Mouse (Mus musculus) lung, postnatal 14 days (tissue): ENCODE data around the gene Ctdnep1.
A peak's percentile ranks its signal among the peaks of the same experiment; 100 is the strongest.
"Not testable (repeated sequence)": the region's sequence is repeated elsewhere in the genome, so short reads cannot be mapped to it uniquely, and the experiment has no call there.

Experiments used
- DNase-seq: peaks from one replicate; pipeline ENCODE4 v3.0.0; 2021

Gene Ctdnep1

DNA sequence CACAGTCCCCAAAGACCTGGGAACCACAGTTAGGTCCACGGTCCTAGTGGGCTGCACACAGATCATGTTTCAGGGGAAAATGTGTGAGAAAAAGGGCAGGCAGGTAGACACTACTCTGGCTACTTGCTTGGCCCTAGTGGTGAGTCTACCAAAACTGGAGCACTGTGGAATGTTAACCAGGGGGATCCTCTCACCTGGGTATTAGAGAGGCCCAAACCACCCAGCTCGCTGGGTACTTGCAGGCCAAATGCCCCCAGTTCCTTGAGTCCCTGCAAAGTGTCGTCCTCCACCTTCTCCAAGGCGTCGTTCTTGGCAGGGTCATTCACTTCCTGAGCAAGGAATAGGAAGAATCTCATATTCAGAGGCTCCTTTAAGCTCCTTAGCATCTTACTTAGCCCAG is 33.1 kb downstream of the Ctdnep1 start:
- no peak for DNase-seq

DNA sequence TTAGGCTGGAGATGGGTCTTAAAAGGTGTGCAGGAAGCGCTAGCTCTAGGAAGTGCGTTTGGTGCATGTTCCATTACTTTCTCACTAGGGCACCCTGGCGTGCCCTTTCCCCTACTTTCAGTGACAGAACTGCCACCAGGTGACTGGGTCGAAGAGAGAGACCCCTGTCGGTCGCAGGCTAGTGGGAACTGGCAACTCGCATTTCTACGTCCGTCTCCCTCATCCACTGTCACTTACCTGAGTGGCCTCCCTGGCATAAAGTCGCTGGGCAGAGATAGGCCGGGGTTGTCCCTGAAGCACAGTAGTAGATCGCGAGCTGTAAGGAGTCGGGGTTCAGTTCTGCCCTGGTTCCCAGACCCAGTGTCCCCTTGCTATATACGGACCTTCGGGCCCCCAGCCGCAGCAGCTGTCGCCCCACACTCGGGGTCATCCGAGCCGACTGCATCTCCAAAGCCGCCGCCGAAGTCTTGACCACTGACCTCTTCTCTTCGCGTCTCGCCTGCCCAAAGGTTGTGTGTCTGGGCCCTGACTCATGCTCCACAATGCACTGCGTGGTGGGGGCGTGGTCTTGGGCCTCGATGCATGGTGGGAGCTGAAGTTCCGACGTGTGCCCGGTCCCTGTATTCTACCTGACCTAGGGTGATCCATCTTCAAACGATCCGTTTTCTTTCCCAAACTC is 34.1 kb downstream of the Ctdnep1 start, which contains the start of gene Acadvl:
Gene Acadvl, minus strand, starts transcription at position 532 of the 679 bp plus-strand sequence.
- DNase-seq = peak; percentile 87

DNA sequence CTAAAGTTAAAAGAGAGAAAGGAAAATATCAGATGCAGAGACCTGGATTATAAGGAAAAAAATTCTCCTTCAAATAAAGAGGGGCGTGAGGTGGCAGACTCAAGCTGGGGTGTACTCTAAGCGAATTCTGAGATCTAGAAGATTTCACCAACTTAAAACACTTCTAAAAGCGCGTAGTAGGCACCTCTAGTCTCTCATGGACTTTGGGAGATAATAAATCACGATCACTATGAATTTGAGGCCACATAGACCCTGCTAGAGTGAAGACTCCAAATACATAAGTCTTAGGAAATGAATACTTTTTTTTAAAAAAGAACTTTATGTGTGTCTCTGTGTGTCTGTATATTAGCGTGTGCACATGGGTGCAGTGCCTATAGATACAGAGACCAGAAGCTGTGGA is 34.7 kb downstream of the Ctdnep1 start:
- DNase-seq = no peak

DNA sequence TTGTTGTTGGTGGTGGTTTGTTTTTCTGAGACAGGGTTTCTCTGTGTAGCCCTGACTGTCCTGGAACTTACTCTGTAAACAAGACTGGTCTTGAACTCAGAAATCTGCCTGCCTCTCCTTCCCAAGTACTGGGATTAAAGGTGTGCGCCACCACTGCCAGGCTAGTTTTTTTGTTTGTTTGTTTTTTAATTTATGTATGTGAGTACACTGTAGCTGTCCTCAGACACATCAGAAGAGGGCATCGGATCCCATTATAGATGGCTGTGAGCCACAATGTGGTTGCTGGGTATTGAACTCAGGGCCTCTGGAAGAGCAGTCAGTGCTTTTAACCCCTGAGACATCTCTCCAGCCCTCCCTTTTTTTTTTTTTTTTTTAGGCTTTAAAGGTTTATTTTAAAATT is 35.2 kb downstream of the Ctdnep1 start:
- not testable (repeated sequence) for DNase-seq

DNA sequence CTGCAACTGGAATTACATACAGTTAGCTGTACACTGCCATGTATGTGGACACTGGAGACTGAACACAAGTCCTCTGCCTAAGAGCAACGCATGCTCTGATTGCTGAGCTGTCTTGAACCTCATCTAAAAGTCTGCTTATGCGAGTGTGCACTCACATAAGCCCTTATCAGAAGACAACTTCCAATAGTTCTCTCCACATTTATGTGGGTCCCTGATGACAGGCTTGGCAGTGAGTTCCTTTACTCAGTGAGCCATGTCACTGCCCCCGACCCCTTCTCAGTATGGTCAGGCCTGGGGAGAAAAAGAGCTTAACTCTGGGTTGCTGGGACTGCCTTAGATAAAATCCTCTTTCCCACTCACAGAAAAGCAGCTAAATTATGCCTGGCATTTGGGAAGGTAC is 35.7 kb downstream of the Ctdnep1 start, which contains the start of gene Dlg4:
Gene Dlg4, plus strand, starts transcription at position 274 of the 400 bp plus-strand sequence.
- DNase-seq = no peak

DNA sequence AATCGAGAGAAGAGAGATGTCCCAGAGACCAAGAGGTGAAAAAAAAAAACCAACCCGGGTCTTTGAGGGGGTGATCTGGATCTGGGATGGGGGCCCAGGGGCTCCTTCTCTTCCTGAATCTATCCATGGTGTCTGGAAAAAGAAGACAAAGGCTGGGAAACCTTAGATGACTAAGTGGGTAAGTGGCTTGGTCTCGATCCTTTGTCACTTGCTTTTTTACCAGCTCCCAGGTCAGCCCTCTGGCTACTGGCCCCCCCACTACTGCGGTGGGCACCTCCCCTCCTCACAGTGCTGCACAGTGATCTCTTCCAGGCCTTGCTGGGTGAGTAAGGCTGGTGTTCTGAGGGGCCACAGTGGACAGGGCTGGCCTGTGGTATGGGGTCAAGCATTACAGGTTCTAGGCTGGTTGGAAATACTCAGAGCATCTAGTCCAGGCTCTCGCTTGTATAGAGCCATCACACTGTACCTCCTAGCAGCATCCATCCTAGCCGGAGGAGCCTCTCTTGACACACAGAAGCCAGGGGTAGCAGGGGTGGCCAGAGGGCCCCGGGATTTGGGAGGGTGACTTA is 36.3 kb downstream of the Ctdnep1 start:
- no peak for DNase-seq

DNA sequence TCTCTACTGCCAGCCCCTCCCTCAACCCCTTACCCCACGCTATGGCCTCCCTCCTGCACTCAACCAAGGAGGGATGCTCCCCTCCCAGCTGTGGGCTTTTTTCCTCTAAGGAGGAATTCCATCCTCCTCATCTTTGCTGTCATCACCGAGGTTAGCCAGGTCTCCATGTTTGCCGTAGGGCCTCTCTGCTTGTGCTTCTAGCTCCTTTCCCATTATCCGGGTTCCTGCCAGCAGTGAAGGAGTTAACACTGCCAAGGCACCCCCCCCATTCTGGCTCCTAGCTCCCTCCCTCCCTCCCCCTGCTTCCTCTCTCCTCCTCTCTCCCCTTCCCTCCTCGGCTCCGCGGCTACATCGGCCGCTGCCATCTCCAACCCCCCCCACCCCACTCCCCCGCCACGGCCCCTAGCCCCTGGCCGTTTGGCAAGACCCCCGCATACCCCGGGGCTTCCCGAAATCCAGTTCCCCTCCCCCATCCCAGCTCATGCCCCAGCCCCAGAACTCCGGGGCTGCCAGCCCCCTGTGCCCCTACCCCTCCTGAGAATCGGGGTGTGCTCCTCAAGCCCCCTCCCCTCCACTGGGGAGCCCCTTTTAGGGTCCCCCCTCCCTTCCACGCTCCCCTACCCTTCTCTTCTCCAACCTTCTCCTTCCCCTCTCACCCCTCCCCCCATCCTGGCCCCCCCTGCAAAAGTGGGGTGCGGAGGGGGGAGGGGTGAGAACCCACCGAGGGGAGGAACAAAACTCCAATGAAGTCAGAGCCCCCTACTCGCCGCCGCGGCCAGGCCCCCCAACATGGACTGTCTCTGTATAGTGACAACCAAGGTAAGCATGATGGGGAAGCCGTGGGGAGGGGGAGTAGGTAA is 37.4 kb downstream of the Ctdnep1 start:
- peak; percentile 55 for DNase-seq

DNA sequence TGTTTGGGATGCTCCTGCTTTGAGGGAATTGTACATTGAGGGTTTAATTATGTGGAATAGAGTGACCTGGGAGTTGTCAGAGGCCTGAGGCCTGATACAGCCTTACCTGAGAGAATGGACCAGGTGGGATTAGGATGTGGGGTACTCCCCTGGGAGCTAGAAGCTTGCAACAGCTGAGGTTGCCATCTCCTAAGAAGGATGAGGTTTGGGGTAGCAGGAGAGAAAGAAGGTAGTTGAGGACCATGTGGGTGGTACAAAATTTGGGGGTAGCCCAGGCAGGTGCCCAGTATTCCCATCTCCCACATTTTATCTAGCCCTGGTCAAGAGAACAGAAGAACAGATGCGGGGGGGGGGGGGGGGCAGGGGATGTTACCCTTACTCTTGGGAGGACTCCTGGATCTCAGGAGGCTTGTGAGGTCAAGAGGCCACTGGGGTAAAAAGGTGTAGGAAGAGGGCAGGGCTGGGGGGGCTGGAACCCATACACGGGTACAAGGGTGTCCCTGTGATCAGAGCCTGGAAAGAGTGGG is 38.6 kb downstream of the Ctdnep1 start:
- DNase-seq = no peak

DNA sequence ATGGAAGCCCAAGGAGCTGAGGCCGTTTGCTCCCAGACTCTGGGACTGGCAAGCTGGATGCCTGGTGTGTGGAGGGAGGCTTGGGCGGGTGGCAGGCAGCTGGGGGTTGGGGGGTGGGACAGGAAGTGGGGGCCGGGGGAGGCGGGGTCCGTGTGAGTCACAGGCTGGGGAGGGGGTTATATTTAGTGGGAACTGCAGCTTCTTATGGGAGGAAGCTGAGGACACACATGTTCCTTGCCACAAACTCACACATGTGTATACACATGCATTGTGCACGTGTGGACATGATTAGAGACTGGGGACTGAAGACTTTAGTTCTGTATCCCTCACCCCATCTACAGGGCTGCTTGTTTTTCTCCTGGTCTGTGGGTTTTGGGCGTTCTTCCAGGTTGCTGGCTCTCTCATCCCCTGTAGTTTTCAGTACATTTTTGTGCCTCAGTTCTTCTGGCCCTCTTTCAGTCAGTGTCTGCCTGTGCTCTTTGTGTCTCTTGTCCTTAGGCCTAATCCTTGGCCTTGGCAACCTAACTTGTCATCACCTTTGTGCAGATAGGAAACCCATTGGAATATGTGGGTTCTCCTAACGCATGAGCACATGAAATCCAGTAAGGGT is 39.2 kb downstream of the Ctdnep1 start:
- no peak for DNase-seq

DNA sequence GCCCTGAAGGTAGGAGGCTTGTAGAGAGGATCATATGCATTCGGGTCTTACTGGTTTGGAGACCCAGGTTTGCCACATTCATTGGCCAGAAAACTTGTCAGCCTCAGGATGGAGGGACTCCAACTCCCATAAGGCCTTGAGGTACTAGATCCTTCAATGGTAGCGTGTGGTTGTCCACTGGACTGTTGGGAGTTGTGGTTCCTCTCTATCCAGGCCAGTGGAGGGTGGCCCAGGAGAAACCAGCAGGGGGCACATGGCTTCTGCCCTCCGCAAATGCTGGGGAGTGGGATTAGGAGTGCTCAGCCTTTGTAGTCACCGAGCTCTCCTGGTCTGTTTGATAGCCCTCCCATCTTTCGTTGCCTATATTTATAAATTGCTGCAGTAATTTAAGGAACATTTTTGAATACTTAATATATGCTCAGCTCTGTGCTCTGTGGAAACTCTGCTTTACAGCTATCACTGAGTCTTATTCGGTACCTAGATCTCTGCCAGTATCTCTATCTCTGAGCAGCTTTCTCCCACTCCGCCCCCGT is 39.8 kb downstream of the Ctdnep1 start:
- peak; percentile 74 for DNase-seq

DNA sequence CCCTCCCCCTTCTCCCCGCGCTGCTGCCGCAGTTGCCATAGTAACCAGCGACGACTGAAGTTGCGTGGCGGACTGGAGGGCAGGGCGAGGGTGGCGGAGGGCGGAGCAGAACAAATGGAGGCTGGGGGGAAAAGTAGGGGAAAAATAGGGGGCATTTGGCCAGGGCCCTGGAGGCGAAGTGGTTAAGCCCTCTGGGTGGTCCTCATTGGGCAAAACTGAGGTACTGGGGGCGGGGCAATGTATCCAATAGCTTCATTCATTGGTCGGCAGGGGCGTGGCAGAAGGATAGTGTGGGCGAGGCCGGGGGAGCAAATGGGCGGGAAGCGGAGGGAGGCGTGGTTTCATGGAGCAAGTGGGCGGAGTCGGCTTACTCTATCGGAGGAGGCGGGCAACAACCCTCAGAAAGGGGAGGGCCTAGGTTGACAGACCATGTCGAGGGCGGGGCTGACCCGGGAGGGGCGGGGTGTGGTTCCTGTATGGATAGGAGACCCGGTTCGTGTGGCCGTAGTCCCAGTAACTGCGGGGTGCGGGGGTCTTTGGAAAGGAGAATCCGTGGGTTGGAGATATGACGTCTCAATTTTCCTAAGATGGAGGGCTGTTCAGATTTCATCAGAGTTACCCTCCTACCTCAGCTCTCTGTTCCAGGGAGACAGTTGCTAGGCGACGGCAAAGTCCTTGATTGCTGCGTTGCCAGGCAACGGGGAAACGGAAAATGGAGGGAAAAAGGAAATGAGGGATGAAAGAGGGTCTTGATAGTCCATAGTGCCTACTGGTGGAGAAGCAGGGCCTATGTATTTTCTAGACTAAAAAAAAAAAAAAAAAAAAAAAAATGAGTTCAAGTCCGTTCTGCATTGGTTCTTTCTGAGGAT is 40.5 kb downstream of the Ctdnep1 start:
- DNase-seq = peak; percentile 98

DNA sequence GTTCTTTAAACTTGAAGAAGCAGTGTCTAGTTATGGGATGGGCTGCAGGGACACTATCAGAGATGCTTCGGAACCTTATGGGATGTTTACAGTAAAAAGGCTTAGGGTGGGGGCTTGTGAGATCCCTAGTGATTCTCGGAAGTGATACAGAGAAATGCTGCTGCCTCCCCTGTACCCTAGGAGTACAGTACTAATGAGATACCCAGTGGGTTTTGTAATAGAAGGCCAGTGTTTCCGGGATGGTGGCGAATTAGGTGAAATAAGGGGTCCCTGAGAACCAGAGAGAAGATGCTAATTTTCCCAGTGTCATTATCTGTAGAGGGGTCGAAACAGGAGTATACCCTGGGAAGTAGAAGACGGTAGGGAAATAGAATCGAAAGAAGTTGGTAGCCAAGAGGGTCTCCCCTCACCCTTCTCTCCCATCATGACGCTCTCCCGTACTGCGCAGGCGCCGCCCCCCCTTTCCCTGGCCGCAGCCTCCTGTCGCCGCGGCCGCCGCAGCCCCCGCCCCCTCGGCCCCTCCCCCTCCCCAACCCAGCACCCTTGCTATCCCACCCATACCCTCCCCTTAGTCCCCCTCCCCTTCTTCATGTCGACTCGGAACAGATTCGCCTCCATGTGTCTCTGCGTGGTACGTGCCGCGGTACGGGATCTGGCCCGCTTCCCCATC is 42.7 kb downstream of the Ctdnep1 start:
- DNase-seq = no peak

DNA sequence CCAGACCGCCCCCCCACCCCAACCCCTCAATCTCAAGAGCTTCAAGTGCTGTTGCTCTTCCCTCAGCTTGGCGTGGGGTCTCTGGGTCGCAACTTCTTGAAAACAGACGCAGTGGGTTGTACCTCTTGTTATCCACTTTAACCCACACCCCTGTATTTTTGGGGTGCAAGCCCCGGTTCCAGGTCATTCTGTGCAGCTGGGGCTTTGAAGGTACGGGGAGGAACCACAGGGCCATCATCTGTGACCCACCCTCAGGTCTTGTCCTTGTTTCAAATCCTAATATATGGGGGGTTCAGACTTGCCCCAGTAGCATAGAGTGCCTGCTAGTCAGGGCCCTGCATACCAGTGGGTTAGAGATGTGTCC is 43.2 kb downstream of the Ctdnep1 start:
- DNase-seq = no peak

DNA sequence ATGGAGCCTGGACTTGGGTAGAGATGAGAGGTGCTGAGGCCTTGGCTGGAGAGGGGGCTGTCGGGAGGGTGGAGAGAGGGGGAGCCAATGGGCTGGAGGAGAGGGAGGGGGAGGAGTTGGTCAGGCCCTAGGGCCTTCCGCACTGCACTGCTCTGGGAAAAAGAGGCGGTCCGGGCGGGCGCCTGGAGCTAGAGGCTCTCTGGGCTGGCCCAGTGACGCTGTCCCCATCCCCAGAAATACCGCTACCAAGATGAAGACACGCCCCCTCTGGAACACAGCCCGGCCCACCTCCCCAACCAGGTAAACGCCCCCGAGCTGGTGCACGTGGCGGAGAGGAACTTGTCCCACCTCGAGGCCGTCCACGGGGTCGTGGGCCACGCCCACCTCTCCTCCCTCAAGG is 45.7 kb downstream of the Ctdnep1 start:
- DNase-seq = peak; percentile 40

DNA sequence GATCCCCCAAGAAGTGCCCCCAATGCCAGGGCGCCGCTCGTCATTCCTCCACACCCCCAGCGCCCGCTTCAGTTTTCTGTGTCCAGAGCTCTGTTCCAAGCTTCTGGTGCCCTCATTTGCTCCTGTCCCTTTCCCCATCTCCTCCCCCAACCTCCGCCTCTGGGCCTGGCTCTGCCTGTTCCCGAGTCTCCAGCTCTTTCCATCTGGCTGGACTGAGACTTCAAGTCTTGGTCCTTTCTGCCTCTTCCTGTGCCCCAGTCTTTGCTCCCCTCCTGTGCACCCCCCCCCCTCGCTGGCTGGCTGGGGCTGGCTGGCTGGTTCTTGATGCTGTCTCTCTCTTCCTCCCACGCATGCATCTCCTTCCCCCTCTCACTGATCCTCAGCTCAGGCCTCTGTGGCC is 46.4 kb downstream of the Ctdnep1 start:
- DNase-seq = peak; percentile 28

DNA sequence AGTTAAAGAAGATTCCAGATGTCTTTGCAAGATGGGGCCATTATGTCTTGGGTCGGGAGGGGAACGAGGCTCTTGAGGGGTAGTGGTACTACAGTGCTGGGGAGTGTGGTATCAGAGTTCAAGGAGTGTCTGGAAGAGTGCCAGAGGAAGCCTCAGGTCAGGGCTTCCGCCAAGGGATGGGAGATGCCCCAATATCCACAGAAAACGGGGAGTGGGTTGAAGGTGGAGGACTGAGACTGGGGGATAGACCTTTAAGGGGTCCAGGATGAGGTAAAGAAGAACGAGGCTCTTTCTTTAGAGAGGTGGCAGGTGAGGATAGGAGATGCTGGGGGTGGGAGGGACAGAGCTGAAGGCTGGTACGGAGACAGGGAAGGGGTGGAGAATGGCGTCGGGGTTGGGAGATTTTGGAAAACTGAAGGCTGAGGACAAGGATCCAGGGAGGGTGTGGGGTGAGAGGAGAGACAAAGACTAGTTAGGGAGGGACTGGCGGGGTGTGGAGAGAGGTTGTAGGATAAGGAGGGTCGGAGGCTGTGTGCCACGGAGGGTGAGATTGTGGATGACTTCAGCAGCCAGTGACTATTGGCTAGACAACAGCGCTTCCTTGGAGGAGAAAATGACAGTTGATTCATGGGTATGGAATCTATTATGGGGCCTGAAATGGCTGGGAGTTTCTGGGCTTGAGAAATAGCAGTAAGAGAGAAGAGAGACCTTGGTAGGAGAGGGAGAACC is 47.6 kb downstream of the Ctdnep1 start:
- no peak for DNase-seq

DNA sequence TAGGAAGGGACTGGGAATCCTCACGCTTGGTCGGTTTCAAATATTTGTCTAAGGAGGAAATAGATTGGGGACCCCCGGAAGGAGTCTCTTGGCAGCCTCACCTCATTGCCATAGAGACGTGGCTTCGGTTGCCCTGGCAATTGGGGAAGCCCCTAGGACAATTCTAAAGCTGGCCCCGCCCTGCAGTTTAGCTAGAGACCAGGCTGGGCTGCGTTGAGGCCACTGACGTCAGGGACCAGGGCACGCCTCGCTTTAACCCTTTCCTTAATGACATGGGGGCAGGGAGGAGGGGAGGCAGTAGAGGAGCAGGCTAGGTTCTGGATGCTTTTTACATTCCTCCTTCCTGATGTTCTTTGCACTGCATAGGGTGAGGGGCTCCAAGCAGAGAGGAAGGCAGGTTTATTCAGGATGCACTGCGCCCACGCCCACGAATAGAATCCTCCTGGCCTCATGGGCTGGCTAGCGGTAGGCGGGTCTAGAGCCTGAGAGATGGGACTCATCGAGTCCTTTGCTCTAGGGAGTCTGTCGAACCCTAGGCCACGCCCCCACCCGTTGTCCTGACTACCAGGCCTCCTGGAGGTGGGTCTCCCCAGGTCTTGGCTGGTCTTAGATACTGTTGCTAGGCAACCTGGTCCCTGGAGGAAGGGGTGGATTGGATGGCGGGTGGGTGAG is 48.3 kb downstream of the Ctdnep1 start:
- DNase-seq = peak; percentile 50

DNA sequence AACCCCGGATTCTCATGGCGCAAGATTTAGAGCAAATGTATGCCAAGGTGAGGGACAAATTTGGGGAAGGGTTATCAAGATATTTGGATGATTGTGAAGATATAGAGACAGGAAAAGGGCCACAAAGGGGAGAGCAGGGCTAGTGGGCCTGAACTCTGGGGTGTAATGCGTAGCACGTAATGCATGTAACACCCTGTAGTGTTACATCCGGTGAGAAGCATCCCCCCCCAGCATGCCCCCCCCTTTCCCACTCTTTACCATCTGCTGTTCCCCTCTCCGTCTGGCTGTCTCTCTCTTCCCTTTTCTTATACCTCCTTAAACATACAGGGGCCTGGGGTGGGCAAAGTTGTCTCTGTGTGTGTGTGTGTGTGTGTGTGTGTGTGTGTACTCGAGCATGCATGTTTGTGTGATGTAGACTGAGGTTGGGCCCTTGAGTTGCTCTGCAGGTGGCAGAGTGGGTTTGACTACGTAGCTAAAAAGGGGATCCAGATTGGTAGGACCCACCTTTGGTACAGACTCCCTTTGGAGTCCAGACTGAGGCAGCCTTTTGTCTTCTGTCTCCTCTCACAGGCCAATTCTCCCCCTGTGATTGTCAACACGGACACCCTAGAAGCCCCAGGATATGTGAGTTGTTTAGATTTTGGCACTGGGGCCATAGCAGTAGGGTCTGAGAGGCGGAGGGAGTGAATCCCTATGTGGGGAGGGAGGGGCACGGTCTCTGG is 49.0 kb downstream of the Ctdnep1 start:
- DNase-seq = no peak

DNA sequence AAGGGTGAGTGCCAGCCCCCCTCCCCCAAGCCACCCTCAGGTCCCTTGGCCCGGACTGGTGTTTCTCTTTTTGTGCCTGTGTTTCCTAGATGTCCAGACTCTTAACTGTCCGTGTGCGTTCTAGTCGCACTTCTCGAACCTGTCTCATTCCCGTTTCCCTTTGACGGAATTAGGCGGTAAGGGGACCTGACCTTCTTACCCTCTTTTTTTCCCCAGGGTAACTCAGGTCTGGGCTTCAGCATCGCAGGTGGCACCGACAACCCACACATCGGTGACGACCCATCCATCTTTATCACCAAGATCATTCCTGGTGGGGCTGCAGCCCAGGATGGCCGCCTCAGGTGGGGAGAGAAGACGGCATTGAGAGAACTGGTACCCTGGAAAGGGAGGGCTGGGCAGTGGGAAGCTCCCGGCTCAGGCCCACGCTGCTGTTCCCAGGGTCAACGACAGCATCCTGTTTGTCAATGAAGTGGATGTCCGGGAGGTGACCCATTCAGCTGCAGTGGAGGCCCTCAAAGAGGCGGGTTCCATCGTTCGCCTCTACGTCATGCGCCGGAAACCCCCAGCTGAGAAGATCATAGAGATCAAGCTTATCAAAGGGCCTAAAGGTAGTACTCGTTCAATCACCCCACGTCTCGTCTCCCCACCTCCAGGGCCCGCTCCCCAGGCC is 49.8 kb downstream of the Ctdnep1 start:
- no peak for DNase-seq
